Mouse (Mus musculus) forebrain, embryonic 14.5 days (tissue): ENCODE measurements around the gene Ltc4s. TPM values are rescaled to one million over a fixed set of nuclear protein-coding genes. Genes with fewer than 3 reads are reported as not detected.

ENCODE experiments used
- ATAC-seq: fragments of 200-750 bp; cut with Nextera tagmentation; 2 replicates; pipeline ENCODE4 v1.8.0; 2017; ENCODE audit warnings: mild to moderate bottlenecking, moderate library complexity
- DNase-seq: peaks from one replicate; pipeline ENCODE4 v3.0.0-alpha.2; 2015; ENCODE audit warnings: low spot score
- H3K27ac ChIP-seq: fragments of 300-500 bp; sonication (generic); 2 replicates; pipeline ENCODE4 v1.5.1; 2014; ENCODE audit warnings: low read depth, mild to moderate bottlenecking, control low read depth, low read length, moderate library complexity
- H3K27me3 ChIP-seq: fragments of 300-500 bp; sonication (generic); replicated peaks from 2 replicates; pipeline ENCODE4 v1.6.1; 2014; ENCODE audit warnings: low read length, control low read depth, mixed read lengths; ENCODE audit not compliant: control insufficient read depth, insufficient read depth
- H3K36me3 ChIP-seq: fragments of 300-500 bp; sonication (generic); 2 replicates; pipeline ENCODE4 v1.6.1; 2014; ENCODE audit warnings: low read length, control low read depth; ENCODE audit not compliant: control insufficient read depth, insufficient read depth
- H3K4me1 ChIP-seq: fragments of 300-500 bp; sonication (generic); 2 replicates; pipeline ENCODE4 v1.6.1; 2014; ENCODE audit warnings: antibody characterized with exemption, low read length, control low read depth; ENCODE audit not compliant: control insufficient read depth, insufficient read depth
- H3K4me2 ChIP-seq: fragments of 300-500 bp; sonication (generic); 2 replicates; pipeline ENCODE4 v1.6.1; 2014; ENCODE audit warnings: mild to moderate bottlenecking, control low read depth, low read length
- H3K4me3 ChIP-seq: fragments of 300-500 bp; sonication (generic); 2 replicates; pipeline ENCODE4 v1.5.1; 2014; ENCODE audit warnings: low read depth, low read length, control low read depth
- H3K9ac ChIP-seq: fragments of 300-500 bp; sonication (generic); 2 replicates; pipeline ENCODE4 v1.6.1; 2014; ENCODE audit warnings: mild to moderate bottlenecking, low read length, control low read depth, moderate library complexity
- H3K9me3 ChIP-seq: fragments of 300-500 bp; sonication (generic); replicated peaks from 2 replicates; pipeline ENCODE4 v1.6.1; 2016; ENCODE audit warnings: low read length, control low read depth, mixed read lengths; ENCODE audit not compliant: control insufficient read depth
- WGBS: fragments of 180-500 bp; shearing (Covaris S2); extraction: QIAGEN DNeasy Blood & Tissue Kit; methylation state at CpG from one replicate; pipeline ENCODE4 v1.1.7; 2014; 5-methylcytosine and 5-hydroxymethylcytosine counted together
- polyA plus RNA-seq: library from polyadenylated mRNA; unstranded; fragments of >200 nt; fragmentation: Nextera tagmentation; extraction: Ambion mirVana; gene quantifications from 2 replicates; pipeline ENCODE4 v1.2.1, GENCODE M21; 2014

The Ltc4s gene
- polyA plus RNA-seq, result 3.4 and 4.1 TPM in 2 replicates

- H3K9me3 ChIP-seq, result no peaks in the 10 kb centered on the region
- ATAC-seq (no peak), DNase-seq (no peak)
- H3K4me2 ChIP-seq, result peak within 1 kb of the TSS; percentile 87
- H3K9ac ChIP-seq, result peak within 1 kb of the TSS; percentile 60; the same call in 1 of the 2 replicates
- WGBS, result 48% methylated on average over 10 of the region's 10 CpGs
- H3K4me1 ChIP-seq, result peaks cover 8% of the 10 kb centered on the region; the same call in 1 of the 2 replicates
- 0 out of 2 replicates have a peak within 1 kb of the TSS, but pooled peaks have one; percentile 55 for H3K4me3 ChIP-seq
- no peaks in the 10 kb centered on the region for H3K27me3 ChIP-seq
- H3K36me3 ChIP-seq, result peaks cover 22% of the 10 kb centered on the region
- no peak within 1 kb of the TSS for H3K27ac ChIP-seq
Measured at GRCm38 (mm10) chr11:50238324-50238723, at the start of gene Ltc4s. Gene Ltc4s (minus strand): TSS chr11:50238616.

- no peak overlapping the region for H3K27ac ChIP-seq
- peaks cover 14% of the 10 kb centered on the region for H3K4me1 ChIP-seq
- H3K9me3 ChIP-seq, result no peaks in the 10 kb centered on the region
- peaks cover 12% of the 10 kb centered on the region; the same call in 1 of the 2 replicates for H3K36me3 ChIP-seq
- DNase-seq (no peak), ATAC-seq (no peak)
- no peaks in the 10 kb centered on the region for H3K27me3 ChIP-seq
- no peak overlapping the region for H3K4me2 ChIP-seq
- H3K9ac ChIP-seq, result no peak overlapping the region
- H3K4me3 ChIP-seq, result no peak overlapping the region
- WGBS, result 92% methylated on average over 1 of the region's 1 CpGs
Measured at GRCm38 (mm10) chr11:50286428-50286827, 48.0 kb upstream of the Ltc4s start.

- H3K27me3 ChIP-seq, result no peaks in the 10 kb centered on the region
- H3K9me3 ChIP-seq, result no peaks in the 10 kb centered on the region
Measured at GRCm38 (mm10) chr11:50285696-50286095, 47.3 kb upstream of the Ltc4s start.

GRCm38 (mm10) chr11:50285263-50285662, 46.8 kb upstream of the Ltc4s start:
- ATAC-seq (no peak), DNase-seq (no peak)
- H3K4me1 ChIP-seq, result peaks cover 8% of the 10 kb centered on the region
- no peak overlapping the region for H3K27ac ChIP-seq
- no peaks in the 10 kb centered on the region for H3K9me3 ChIP-seq
- H3K36me3 ChIP-seq, result peaks cover 21% of the 10 kb centered on the region
- H3K4me2 ChIP-seq, result no peak overlapping the region
- no peak overlapping the region for H3K9ac ChIP-seq
- no peaks in the 10 kb centered on the region for H3K27me3 ChIP-seq
- WGBS, result 94% methylated on average over 5 of the region's 5 CpGs
- H3K4me3 ChIP-seq, result no peak overlapping the region

More at GRCm38 (mm10) chr11:50285696-50286095, 47.3 kb upstream of the Ltc4s start:
- Histone ChIP-seq H3K4me3 (no peak overlapping the region), H3K4me1 (peaks cover 12% of the 10 kb centered on the region), H3K27ac (no peak overlapping the region), H3K9ac (no peak overlapping the region), H3K4me2 (no peak overlapping the region), H3K36me3 (peaks cover 17% of the 10 kb centered on the region)
- WGBS, result 94% methylated on average over 7 of the region's 7 CpGs
- DNase-seq, result no peak
- ATAC-seq, result no peak

GRCm38 (mm10) chr11:50280053-50280452, 41.6 kb upstream of the Ltc4s start:
- ATAC-seq (no peak), DNase-seq (no peak)
- Histone ChIP-seq H3K9me3 (no peaks in the 10 kb centered on the region), H3K36me3 (peaks cover 9% of the 10 kb centered on the region), H3K4me2 (no peak overlapping the region), H3K27ac (no peak overlapping the region), H3K27me3 (no peaks in the 10 kb centered on the region), H3K4me1 (no peaks in the 10 kb centered on the region), H3K4me3 (no peak overlapping the region), H3K9ac (no peak overlapping the region)
- 77% methylated on average over 1 of the region's 1 CpGs for WGBS

- 94% methylated on average over 4 of the region's 4 CpGs for WGBS
- no peak for ATAC-seq
- no peaks in the 10 kb centered on the region for H3K27me3 ChIP-seq
- H3K9me3 ChIP-seq, result no peaks in the 10 kb centered on the region
- peaks cover 9% of the 10 kb centered on the region for H3K36me3 ChIP-seq
- H3K4me1 ChIP-seq, result no peaks in the 10 kb centered on the region
- H3K27ac ChIP-seq, result no peak overlapping the region
- H3K4me3 ChIP-seq, result no peak overlapping the region
- no peak for DNase-seq
- no peak overlapping the region for H3K4me2 ChIP-seq
- H3K9ac ChIP-seq, result no peak overlapping the region
Measured at GRCm38 (mm10) chr11:50279005-50279404, 40.6 kb upstream of the Ltc4s start.

GRCm38 (mm10) chr11:50277706-50278105, 39.3 kb upstream of the Ltc4s start:
- Histone ChIP-seq H3K4me1 (no peaks in the 10 kb centered on the region), H3K4me3 (no peak overlapping the region), H3K36me3 (peaks cover 9% of the 10 kb centered on the region), H3K27me3 (no peaks in the 10 kb centered on the region), H3K9me3 (no peaks in the 10 kb centered on the region), H3K4me2 (no peak overlapping the region), H3K27ac (no peak overlapping the region), H3K9ac (no peak overlapping the region)
- ATAC-seq (no peak), DNase-seq (no peak)
- 91% methylated on average over 6 of the region's 6 CpGs for WGBS

GRCm38 (mm10) chr11:50277025-50277424, 38.6 kb upstream of the Ltc4s start:
- Histone ChIP-seq H3K4me1 (no peaks in the 10 kb centered on the region), H3K4me3 (no peak overlapping the region), H3K9me3 (no peaks in the 10 kb centered on the region), H3K9ac (no peak overlapping the region), H3K4me2 (no peak overlapping the region), H3K27ac (no peak overlapping the region), H3K27me3 (no peaks in the 10 kb centered on the region), H3K36me3 (peaks cover 9% of the 10 kb centered on the region)
- DNase-seq (no peak), ATAC-seq (no peak)

GRCm38 (mm10) chr11:50275568-50276151, 37.2 kb upstream of the Ltc4s start:
- Histone ChIP-seq H3K4me3 (no peak overlapping the region), H3K27me3 (no peaks in the 10 kb centered on the region), H3K36me3 (peaks cover 4% of the 10 kb centered on the region; the same call in 1 of the 2 replicates), H3K27ac (no peak overlapping the region), H3K9me3 (no peaks in the 10 kb centered on the region), H3K4me2 (no peak overlapping the region), H3K9ac (no peak overlapping the region), H3K4me1 (no peaks in the 10 kb centered on the region)
- WGBS, result 89% methylated on average over 5 of the region's 5 CpGs
- DNase-seq (no peak), ATAC-seq (no peak)
